Mouse (Mus musculus): ENCODE data around the gene Fkbpl. TPM values are rescaled to one million over a fixed set of nuclear protein-coding genes. Genes with fewer than 3 reads are reported as not detected.

The Fkbpl gene
- polyA plus RNA-seq, 1 experiment from 2014 or later, result 17.7 TPM

GRCm38 (mm10) chr17:34659181-34659896, 14.8 kb downstream of the Fkbpl start:
- H3K27me3 ChIP-seq (ENCODE audit: insufficient read depth, low read length), result peaks cover 24% of the 10 kb centered on the region
- H3K4me2 ChIP-seq (replicated peaks; ENCODE audit: low read depth, low read length), result no peak overlapping the region
- no peak overlapping the region for H3K4me3 ChIP-seq (ENCODE audit: low read length)
- no peaks in the 10 kb centered on the region for H3K9me3 ChIP-seq (ENCODE audit: low read length)
- ATAC-seq (ENCODE audit: low FRiP score, low TSS enrichment), result no peak
- H3K27ac ChIP-seq (ENCODE audit: low read length), result no peak overlapping the region
- peaks cover 27% of the 10 kb centered on the region for H3K4me1 ChIP-seq (ENCODE audit: insufficient read depth, low read length)
- WGBS, result 58% methylated on average over 12 of the region's 12 CpGs
- H3K36me3 ChIP-seq (ENCODE audit: insufficient read depth, low read length), result 0 out of 2 replicates have a peak, but pooled peaks cover 3% of the 10 kb centered on the region
- no peak overlapping the region for H3K9ac ChIP-seq (replicated peaks; ENCODE audit: low read length)

GRCm38 (mm10) chr17:34659897-34660214, 15.3 kb downstream of the Fkbpl start:
- WGBS, result 57% methylated on average over 3 of the region's 3 CpGs
- H3K4me1 ChIP-seq (ENCODE audit: insufficient read depth, low read length), result peaks cover 25% of the 10 kb centered on the region

GRCm38 (mm10) chr17:34660259-34660820, 15.8 kb downstream of the Fkbpl start:
- Histone ChIP-seq H3K27me3 (ENCODE audit: insufficient read depth, low read length) (peaks cover 24% of the 10 kb centered on the region), H3K4me1 (ENCODE audit: insufficient read depth, low read length) (peaks cover 21% of the 10 kb centered on the region), H3K36me3 (ENCODE audit: insufficient read depth, low read length) (no peaks in the 10 kb centered on the region), H3K9me3 (ENCODE audit: low read length) (no peaks in the 10 kb centered on the region), H3K27ac (ENCODE audit: low read length) (no peak overlapping the region), H3K4me2 (replicated peaks; ENCODE audit: low read depth, low read length) (no peak overlapping the region), H3K4me3 (ENCODE audit: low read length) (no peak overlapping the region), H3K9ac (replicated peaks; ENCODE audit: low read length) (no peak overlapping the region)
- ATAC-seq (ENCODE audit: low FRiP score, low TSS enrichment), result no peak
- WGBS, result 29% methylated on average over 10 of the region's 11 CpGs

More at GRCm38 (mm10) chr17:34659897-34660214, 15.3 kb downstream of the Fkbpl start:
- H3K27me3 ChIP-seq (ENCODE audit: insufficient read depth, low read length), result peaks cover 24% of the 10 kb centered on the region
- H3K9ac ChIP-seq (replicated peaks; ENCODE audit: low read length), result no peak overlapping the region
- no peak overlapping the region for H3K27ac ChIP-seq (ENCODE audit: low read length)
- no peaks in the 10 kb centered on the region for H3K36me3 ChIP-seq (ENCODE audit: insufficient read depth, low read length)
- H3K4me3 ChIP-seq (ENCODE audit: low read length), result no peak overlapping the region
- no peak overlapping the region for H3K4me2 ChIP-seq (replicated peaks; ENCODE audit: low read depth, low read length)
- no peak for ATAC-seq (ENCODE audit: low FRiP score, low TSS enrichment)
- no peaks in the 10 kb centered on the region for H3K9me3 ChIP-seq (ENCODE audit: low read length)

GRCm38 (mm10) chr17:34661121-34661591, 16.6 kb downstream of the Fkbpl start:
- H3K9me3 ChIP-seq (ENCODE audit: low read length), result no peaks in the 10 kb centered on the region
- 3% methylated on average over 19 of the region's 19 CpGs for WGBS
- peaks cover 24% of the 10 kb centered on the region for H3K27me3 ChIP-seq (ENCODE audit: insufficient read depth, low read length)
- peak overlapping the region; percentile 28 for H3K4me3 ChIP-seq (ENCODE audit: low read length)
- peak overlapping the region; percentile 53 for H3K4me2 ChIP-seq (replicated peaks; ENCODE audit: low read depth, low read length)
- peak overlapping the region; percentile 34; the same call in 1 of the 2 replicates for H3K9ac ChIP-seq (replicated peaks; ENCODE audit: low read length)
- H3K4me1 ChIP-seq (ENCODE audit: insufficient read depth, low read length), result peaks cover 14% of the 10 kb centered on the region
- no peaks in the 10 kb centered on the region for H3K36me3 ChIP-seq (ENCODE audit: insufficient read depth, low read length)
- H3K27ac ChIP-seq (ENCODE audit: low read length), result no peak overlapping the region
- ATAC-seq (ENCODE audit: low FRiP score, low TSS enrichment), result peak; percentile 25; the same call in 1 of the 2 replicates

- H3K9me3 ChIP-seq (ENCODE audit: low read length), result no peaks in the 10 kb centered on the region
- WGBS, result 90% methylated on average over 1 of the region's 1 CpGs
- H3K4me1 ChIP-seq (ENCODE audit: insufficient read depth, low read length), result peaks cover 14% of the 10 kb centered on the region
- H3K27ac ChIP-seq (ENCODE audit: low read length), result no peak overlapping the region
- no peaks in the 10 kb centered on the region for H3K36me3 ChIP-seq (ENCODE audit: insufficient read depth, low read length)
- peaks cover 24% of the 10 kb centered on the region for H3K27me3 ChIP-seq (ENCODE audit: insufficient read depth, low read length)
- H3K4me2 ChIP-seq (replicated peaks; ENCODE audit: low read depth, low read length), result no peak overlapping the region
- no peak overlapping the region for H3K9ac ChIP-seq (replicated peaks; ENCODE audit: low read length)
- H3K4me3 ChIP-seq (ENCODE audit: low read length), result no peak overlapping the region
- ATAC-seq (ENCODE audit: low FRiP score, low TSS enrichment), result no peak
Measured at GRCm38 (mm10) chr17:34662468-34662867, 17.9 kb downstream of the Fkbpl start.

GRCm38 (mm10) chr17:34662978-34663377, 18.4 kb downstream of the Fkbpl start:
- Histone ChIP-seq H3K4me1 (ENCODE audit: insufficient read depth, low read length) (peaks cover 14% of the 10 kb centered on the region), H3K27ac (ENCODE audit: low read length) (no peak overlapping the region), H3K4me2 (replicated peaks; ENCODE audit: low read depth, low read length) (no peak overlapping the region), H3K27me3 (ENCODE audit: insufficient read depth, low read length) (peaks cover 24% of the 10 kb centered on the region), H3K9me3 (ENCODE audit: low read length) (no peaks in the 10 kb centered on the region), H3K36me3 (ENCODE audit: insufficient read depth, low read length) (no peaks in the 10 kb centered on the region), H3K9ac (replicated peaks; ENCODE audit: low read length) (no peak overlapping the region), H3K4me3 (ENCODE audit: low read length) (no peak overlapping the region)
- 84% methylated on average over 8 of the region's 8 CpGs for WGBS
- no peak for ATAC-seq (ENCODE audit: low FRiP score, low TSS enrichment)

GRCm38 (mm10) chr17:34663558-34663957, 19.0 kb downstream of the Fkbpl start:
- Histone ChIP-seq H3K9me3 (ENCODE audit: low read length) (no peaks in the 10 kb centered on the region), H3K4me3 (ENCODE audit: low read length) (no peak overlapping the region), H3K4me1 (ENCODE audit: insufficient read depth, low read length) (peaks cover 14% of the 10 kb centered on the region), H3K36me3 (ENCODE audit: insufficient read depth, low read length) (no peaks in the 10 kb centered on the region), H3K27me3 (ENCODE audit: insufficient read depth, low read length) (peaks cover 24% of the 10 kb centered on the region), H3K27ac (ENCODE audit: low read length) (no peak overlapping the region), H3K4me2 (replicated peaks; ENCODE audit: low read depth, low read length) (no peak overlapping the region), H3K9ac (replicated peaks; ENCODE audit: low read length) (no peak overlapping the region)
- WGBS, result 58% methylated on average over 1 of the region's 1 CpGs
- ATAC-seq (ENCODE audit: low FRiP score, low TSS enrichment), result no peak

GRCm38 (mm10) chr17:34664472-34664871, 19.9 kb downstream of the Fkbpl start:
- WGBS, result 70% methylated on average over 7 of the region's 7 CpGs
- Histone ChIP-seq H3K27ac (ENCODE audit: low read length) (no peak overlapping the region), H3K27me3 (ENCODE audit: insufficient read depth, low read length) (peaks cover 23% of the 10 kb centered on the region), H3K4me3 (ENCODE audit: low read length) (no peak overlapping the region), H3K4me1 (ENCODE audit: insufficient read depth, low read length) (peaks cover 14% of the 10 kb centered on the region), H3K4me2 (replicated peaks; ENCODE audit: low read depth, low read length) (no peak overlapping the region), H3K9ac (replicated peaks; ENCODE audit: low read length) (no peak overlapping the region), H3K9me3 (ENCODE audit: low read length) (no peaks in the 10 kb centered on the region), H3K36me3 (ENCODE audit: insufficient read depth, low read length) (no peaks in the 10 kb centered on the region)
- ATAC-seq (ENCODE audit: low FRiP score, low TSS enrichment), result no peak

GRCm38 (mm10) chr17:34670235-34670634, 25.7 kb downstream of the Fkbpl start, which contains the start of gene Tnxb:
Gene Tnxb (plus strand): TSS chr17:34670535.
- no peaks in the 10 kb centered on the region for H3K9me3 ChIP-seq (ENCODE audit: low read length)
- peaks cover 13% of the 10 kb centered on the region for H3K4me1 ChIP-seq (ENCODE audit: insufficient read depth, low read length)
- H3K36me3 ChIP-seq (ENCODE audit: insufficient read depth, low read length), result no peaks in the 10 kb centered on the region
- H3K27me3 ChIP-seq (ENCODE audit: insufficient read depth, low read length), result peaks cover 56% of the 10 kb centered on the region
- WGBS, result 61% methylated on average over 7 of the region's 7 CpGs
- H3K4me3 ChIP-seq (ENCODE audit: low read length), result peak within 1 kb of the TSS; percentile 38
- peak within 1 kb of the TSS; percentile 66 for H3K4me2 ChIP-seq (replicated peaks; ENCODE audit: low read depth, low read length)
- 0 out of 2 replicates have a peak within 1 kb of the TSS, but pooled peaks have one; percentile 17 for H3K9ac ChIP-seq (replicated peaks; ENCODE audit: low read length)
- ATAC-seq (ENCODE audit: low FRiP score, low TSS enrichment), result no peak
- H3K27ac ChIP-seq (ENCODE audit: low read length), result no peak within 1 kb of the TSS
